Mouse (Mus musculus): ENCODE results near the gene Tjp1. TPM values are rescaled to one million over a fixed set of nuclear protein-coding genes. Genes with fewer than 3 reads are reported as not detected.

Gene Tjp1
- polyA plus RNA-seq, 1 experiment from 2014 or later, result 41.1 TPM

DNA sequence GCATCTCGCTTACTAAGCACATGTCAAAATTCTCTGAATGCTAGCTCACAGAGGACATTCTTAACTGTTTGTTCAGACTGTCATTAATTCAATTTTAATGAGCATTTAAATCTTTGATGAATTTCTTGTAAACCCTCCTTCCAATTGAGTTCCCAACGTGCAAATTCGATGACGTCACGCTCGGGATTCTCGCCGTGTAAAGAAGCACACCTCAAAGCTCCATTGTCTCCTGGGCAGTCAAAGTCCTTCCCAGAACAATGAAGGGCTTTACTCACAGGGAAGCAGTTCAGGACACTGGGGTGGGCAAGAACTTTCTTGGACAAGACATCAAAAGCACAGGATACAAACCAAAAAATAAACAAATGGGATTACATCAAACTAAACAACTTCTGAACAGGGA lies 10.7 kb downstream of the Tjp1 start:
- H3K27ac ChIP-seq, result no peak overlapping the region
- H3K4me2 ChIP-seq, result no peak overlapping the region
- H3K9me3 ChIP-seq, result no peaks in the 10 kb centered on the region
- 52% methylated on average over 8 of the region's 8 CpGs for WGBS
- H3K27me3 ChIP-seq, result no peaks in the 10 kb centered on the region
- H3K4me3 ChIP-seq, result no peak overlapping the region
- H3K36me3 ChIP-seq, result no peaks in the 10 kb centered on the region
- no peak overlapping the region for H3K9ac ChIP-seq
- H3K4me1 ChIP-seq, result peaks cover 12% of the 10 kb centered on the region
- no peak for ATAC-seq (ENCODE audit: borderline replicate concordance, extremely low read depth, low FRiP score, low TSS enrichment)

DNA sequence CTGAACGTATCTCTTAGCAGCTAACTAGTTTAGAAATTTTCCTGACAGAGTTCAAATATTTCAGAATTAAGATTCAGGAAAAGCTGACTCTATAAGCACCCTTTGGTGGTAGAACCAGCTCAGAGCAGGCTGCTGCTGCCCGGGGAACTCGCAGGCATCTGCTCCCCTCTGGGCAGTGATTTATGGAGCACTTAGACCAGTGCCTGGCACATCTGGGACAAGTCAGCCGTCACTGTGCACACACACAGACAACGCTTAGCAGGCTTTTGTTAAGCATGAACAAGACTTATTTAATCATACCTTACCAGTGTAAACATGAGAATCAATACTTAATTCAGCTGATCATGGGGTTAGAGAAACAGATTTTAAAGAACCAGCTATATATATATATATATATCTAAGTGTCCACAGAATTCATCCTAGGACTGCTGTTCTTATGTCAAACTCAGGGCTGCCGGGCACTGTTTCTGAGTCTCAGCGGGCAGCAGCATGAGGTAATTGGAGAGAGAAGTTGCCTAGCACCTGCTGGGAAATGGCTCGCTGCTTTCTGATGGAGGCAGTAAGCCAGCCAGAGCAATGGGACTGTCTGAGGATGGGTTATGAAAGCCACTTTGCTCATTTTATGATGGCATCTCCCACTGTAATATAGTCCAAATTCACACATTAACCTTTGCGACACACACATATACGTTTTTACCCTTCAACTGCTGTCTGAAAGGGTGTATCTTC lies 14.0 kb downstream of the Tjp1 start:
- Histone ChIP-seq H3K9me3 (no peaks in the 10 kb centered on the region), H3K27ac (no peak overlapping the region), H3K27me3 (no peaks in the 10 kb centered on the region), H3K4me2 (no peak overlapping the region), H3K4me3 (no peak overlapping the region), H3K36me3 (no peaks in the 10 kb centered on the region), H3K9ac (no peak overlapping the region), H3K4me1 (peaks cover 5% of the 10 kb centered on the region; the same call in 1 of the 2 replicates)
- 39% methylated on average over 10 of the region's 10 CpGs for WGBS
- ATAC-seq (ENCODE audit: borderline replicate concordance, extremely low read depth, low FRiP score, low TSS enrichment), result no peak

DNA sequence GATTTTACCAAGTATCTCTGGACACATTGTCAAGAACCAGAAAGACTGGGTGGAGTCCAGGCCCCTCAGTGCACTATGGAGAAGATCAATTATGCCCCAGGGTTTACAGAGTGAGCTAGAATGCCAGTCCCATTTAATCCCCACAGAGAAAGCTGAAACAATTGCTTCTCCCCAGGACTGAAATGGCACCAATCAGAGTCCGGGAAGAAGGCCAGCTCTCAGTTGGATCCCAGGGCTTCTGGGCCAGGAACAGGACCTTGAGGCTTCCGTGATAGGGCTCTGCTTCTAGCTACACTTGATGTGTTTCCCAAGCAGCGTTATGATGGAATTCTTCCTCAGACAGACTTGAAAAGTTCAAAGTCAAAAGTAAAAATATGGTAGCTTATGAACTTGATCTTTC lies 18.2 kb downstream of the Tjp1 start:
- Histone ChIP-seq H3K4me3 (no peak overlapping the region), H3K4me1 (peaks cover 5% of the 10 kb centered on the region; the same call in 1 of the 2 replicates), H3K36me3 (no peaks in the 10 kb centered on the region), H3K9ac (no peak overlapping the region), H3K9me3 (no peaks in the 10 kb centered on the region), H3K4me2 (no peak overlapping the region), H3K27ac (no peak overlapping the region), H3K27me3 (no peaks in the 10 kb centered on the region)
- 69% methylated on average over 3 of the region's 3 CpGs for WGBS
- ATAC-seq (ENCODE audit: borderline replicate concordance, extremely low read depth, low FRiP score, low TSS enrichment), result no peak

DNA sequence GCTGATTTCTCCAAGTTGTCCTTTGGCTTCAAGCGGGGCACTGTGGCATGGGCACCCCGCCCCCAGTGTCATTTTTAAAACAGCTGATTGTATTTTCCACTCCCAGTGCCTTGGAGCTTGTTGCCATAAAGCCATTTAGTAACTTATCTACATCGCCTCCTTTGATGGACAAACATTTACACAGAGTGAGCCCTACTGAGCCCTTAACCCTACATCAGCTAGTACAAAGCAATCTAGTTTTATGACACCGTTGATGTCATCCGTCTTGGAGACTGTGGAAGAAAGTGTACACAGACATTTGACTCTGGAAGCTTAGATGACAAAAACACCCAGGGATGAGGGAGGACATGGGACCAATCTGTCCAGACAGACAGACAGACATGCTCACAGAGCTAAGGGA lies 20.2 kb downstream of the Tjp1 start:
- ATAC-seq (ENCODE audit: borderline replicate concordance, extremely low read depth, low FRiP score, low TSS enrichment), result no peak

DNA sequence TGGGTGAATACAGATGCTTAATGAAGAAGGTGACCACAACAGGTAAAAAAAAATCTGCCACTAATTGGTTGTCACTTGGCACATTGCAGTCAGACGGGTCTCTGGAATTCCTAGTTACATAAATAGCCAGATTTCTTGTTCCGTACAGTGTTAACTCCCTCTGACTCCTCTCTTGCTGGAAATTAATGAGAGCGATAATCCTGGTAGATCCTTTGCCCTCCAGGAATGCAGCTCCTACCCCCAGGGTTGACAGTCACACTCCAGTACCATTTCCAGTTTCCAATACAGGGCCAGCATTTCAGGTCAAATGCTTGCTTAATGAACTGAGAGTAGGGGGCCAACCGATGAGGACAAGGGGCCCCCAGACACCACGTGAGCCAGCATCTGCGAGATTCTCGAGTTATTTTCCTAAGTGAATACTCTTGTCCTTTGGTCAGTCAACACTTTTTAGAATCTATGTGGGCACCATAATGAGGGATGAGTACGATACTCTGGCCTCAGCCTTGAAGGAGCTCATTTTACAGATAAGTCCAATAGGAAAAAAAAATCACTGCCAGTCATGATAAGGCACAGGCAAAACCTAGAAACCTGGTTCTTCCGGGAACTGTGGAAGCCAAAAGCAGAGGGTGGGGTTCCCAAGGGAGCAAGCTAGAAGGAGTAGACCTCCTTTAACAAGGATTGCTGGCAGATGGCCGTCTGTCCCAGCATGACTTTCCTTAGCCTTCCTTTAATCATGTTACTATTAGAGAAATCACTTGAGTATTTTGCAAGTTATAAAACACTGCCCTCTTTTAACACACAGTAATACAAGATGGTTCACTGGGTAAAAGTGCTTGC lies 24.9 kb downstream of the Tjp1 start:
- 53% methylated on average over 10 of the region's 10 CpGs for WGBS
- Histone ChIP-seq H3K9me3 (no peaks in the 10 kb centered on the region), H3K27me3 (no peaks in the 10 kb centered on the region), H3K4me1 (no peaks in the 10 kb centered on the region), H3K4me3 (no peak overlapping the region), H3K4me2 (no peak overlapping the region), H3K27ac (no peak overlapping the region), H3K36me3 (no peaks in the 10 kb centered on the region), H3K9ac (no peak overlapping the region)
- no peak for ATAC-seq (ENCODE audit: borderline replicate concordance, extremely low read depth, low FRiP score, low TSS enrichment)

More for the DNA sequence above, 20.2 kb downstream of the Tjp1 start:
- Histone ChIP-seq H3K4me1 (no peaks in the 10 kb centered on the region), H3K4me3 (no peak overlapping the region), H3K27ac (no peak overlapping the region), H3K4me2 (no peak overlapping the region), H3K27me3 (no peaks in the 10 kb centered on the region), H3K9me3 (no peaks in the 10 kb centered on the region), H3K9ac (no peak overlapping the region), H3K36me3 (no peaks in the 10 kb centered on the region)
- 61% methylated on average over 5 of the region's 5 CpGs for WGBS

DNA sequence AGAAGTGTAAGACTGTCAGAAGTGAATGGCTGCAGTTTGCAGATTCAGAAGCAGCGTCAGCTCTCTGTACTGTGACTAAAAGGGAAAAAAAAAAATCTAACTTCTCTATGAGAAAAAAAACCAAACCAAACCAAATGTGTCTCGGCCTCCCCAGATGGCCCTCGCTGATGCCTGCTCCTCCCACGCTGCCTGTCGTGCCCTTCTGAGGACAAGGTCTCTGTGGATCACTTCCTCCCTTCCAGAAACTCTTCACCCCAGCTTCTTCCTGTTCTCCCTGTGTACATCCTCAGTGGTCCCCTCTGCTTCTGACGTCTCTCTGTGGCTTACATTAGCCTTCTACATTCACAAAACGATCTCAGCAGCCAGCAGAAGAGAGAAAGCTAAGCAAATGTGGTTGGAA lies 26.8 kb downstream of the Tjp1 start:
- H3K4me1 ChIP-seq, result no peaks in the 10 kb centered on the region

DNA sequence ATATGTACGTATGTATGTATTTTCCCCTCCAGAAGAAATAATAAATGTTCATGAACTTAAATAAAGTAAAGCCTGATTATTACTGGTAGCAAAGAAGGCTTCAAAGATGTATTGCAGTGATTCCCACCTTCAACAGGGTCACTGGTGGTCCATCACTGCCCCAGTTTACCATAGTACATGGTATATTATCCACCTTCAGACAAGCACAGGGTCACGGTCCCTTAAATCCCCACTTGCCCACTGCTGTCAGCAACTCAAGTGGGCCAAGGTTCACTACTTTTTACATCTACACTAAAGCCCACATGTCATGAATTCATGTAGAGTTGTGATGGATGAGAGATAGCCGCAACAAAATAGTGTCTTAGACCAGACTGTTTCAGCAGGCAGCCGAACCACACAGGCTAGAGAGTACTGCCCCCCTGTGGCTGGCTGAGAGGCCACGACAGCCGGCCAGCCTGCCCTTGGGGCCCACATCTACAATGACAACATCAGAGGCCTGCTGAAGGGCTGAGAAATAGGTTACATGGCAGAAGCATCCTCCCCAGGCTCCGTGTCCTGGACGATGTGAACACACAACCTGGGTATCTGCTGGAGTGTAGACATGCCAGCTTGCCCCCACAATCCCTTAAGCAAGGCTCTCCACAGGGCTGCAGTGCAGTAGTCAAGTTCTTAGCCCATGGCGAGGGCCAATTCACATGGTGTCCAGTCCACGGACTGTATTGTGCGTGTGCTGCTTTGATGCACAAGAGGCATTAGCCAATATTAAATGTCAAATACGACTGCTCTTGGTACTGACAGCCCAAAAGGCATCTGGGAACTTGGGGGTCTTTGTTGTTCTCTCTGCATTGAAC lies 29.6 kb downstream of the Tjp1 start:
- Histone ChIP-seq H3K4me2 (no peak overlapping the region), H3K36me3 (no peaks in the 10 kb centered on the region), H3K9ac (no peak overlapping the region), H3K9me3 (no peaks in the 10 kb centered on the region), H3K27me3 (no peaks in the 10 kb centered on the region), H3K4me3 (no peak overlapping the region), H3K27ac (no peak overlapping the region), H3K4me1 (no peaks in the 10 kb centered on the region)
- 0 out of 2 replicates have a peak, but pooled peaks have one; percentile 31 for ATAC-seq (ENCODE audit: borderline replicate concordance, extremely low read depth, low FRiP score, low TSS enrichment)
- 50% methylated on average over 12 of the region's 12 CpGs for WGBS

More for the DNA sequence above, 26.8 kb downstream of the Tjp1 start:
- H3K27ac ChIP-seq, result no peak overlapping the region
- no peak overlapping the region for H3K9ac ChIP-seq
- ATAC-seq (ENCODE audit: borderline replicate concordance, extremely low read depth, low FRiP score, low TSS enrichment), result no peak
- no peak overlapping the region for H3K4me2 ChIP-seq
- no peak overlapping the region for H3K4me3 ChIP-seq
- H3K36me3 ChIP-seq, result no peaks in the 10 kb centered on the region
- no peaks in the 10 kb centered on the region for H3K9me3 ChIP-seq
- no peaks in the 10 kb centered on the region for H3K27me3 ChIP-seq
- WGBS, result 25% methylated on average over 7 of the region's 7 CpGs

DNA sequence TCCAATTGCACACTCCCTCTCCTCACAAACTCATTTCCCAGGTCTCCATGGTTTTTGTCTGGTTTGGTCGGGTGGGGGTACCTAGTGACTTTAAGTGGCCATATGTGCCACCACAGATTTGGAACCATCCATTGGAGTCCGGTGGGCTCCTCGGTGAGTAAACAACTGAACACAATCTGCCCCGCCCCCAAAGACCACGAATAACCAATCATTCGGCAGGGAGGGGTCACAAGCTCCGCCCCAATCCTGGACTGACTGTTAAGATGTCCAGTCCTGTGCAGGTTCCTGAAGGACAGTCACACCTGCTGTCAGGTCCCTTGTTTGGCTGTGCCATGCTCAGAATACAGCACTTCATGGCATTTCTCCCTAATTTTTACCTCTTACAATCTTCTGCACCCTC lies 37.1 kb downstream of the Tjp1 start:
- Histone ChIP-seq H3K36me3 (no peaks in the 10 kb centered on the region), H3K4me3 (no peak overlapping the region), H3K4me2 (no peak overlapping the region), H3K27me3 (no peaks in the 10 kb centered on the region), H3K9me3 (no peaks in the 10 kb centered on the region), H3K9ac (no peak overlapping the region), H3K27ac (no peak overlapping the region), H3K4me1 (0 out of 2 replicates have a peak, but pooled peaks cover 4% of the 10 kb centered on the region)
- 80% methylated on average over 7 of the region's 7 CpGs for WGBS
- ATAC-seq (ENCODE audit: borderline replicate concordance, extremely low read depth, low FRiP score, low TSS enrichment), result no peak

DNA sequence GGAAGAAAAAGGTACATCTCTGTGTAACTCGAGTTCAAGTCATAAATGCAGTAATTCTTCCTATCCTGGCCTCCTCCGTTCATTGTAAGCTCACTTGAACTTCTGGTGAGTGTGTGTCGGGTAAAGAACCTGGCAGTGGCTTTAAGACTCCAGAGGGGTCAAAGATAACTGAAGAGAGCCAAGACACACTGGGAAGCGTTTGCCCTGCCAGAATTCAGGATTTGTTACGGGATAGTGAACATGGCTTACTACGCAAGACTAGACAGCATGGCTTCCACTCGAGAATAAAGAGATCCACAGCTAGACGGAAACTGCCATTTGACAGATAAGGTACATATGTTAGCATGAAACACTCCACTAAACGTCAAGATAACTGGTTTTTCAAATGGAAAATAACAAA lies 37.8 kb downstream of the Tjp1 start:
- H3K4me3 ChIP-seq, result no peak overlapping the region
- H3K9me3 ChIP-seq, result no peaks in the 10 kb centered on the region
- 63% methylated on average over 9 of the region's 9 CpGs for WGBS
- no peak overlapping the region for H3K27ac ChIP-seq
- no peak for ATAC-seq (ENCODE audit: borderline replicate concordance, extremely low read depth, low FRiP score, low TSS enrichment)
- no peak overlapping the region for H3K4me2 ChIP-seq
- no peak overlapping the region for H3K9ac ChIP-seq
- H3K27me3 ChIP-seq, result no peaks in the 10 kb centered on the region
- no peaks in the 10 kb centered on the region for H3K36me3 ChIP-seq
- 0 out of 2 replicates have a peak, but pooled peaks cover 4% of the 10 kb centered on the region for H3K4me1 ChIP-seq

DNA sequence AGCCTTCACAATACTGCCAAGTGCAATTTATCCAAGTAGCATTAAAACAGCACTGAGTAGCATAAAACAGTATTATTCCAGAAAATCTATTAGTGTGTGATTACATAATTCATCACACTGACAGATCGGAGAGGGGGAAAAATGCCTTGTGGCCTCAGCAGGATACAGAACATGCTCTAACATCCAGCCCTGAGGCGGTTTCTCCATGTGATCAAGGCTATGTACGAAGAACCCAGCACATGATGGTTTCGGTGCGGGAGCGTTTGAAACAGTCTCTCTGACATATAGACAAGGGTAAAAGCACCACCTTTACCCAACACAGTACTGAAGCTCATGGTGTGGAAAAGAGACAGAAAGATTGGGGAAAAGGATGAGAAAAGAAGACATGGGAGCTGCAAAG lies 38.4 kb downstream of the Tjp1 start:
- 82% methylated on average over 6 of the region's 6 CpGs for WGBS
- no peak overlapping the region for H3K4me3 ChIP-seq
- ATAC-seq (ENCODE audit: borderline replicate concordance, extremely low read depth, low FRiP score, low TSS enrichment), result no peak
- no peak overlapping the region for H3K4me2 ChIP-seq
- H3K9ac ChIP-seq, result no peak overlapping the region
- H3K27ac ChIP-seq, result no peak overlapping the region
- no peaks in the 10 kb centered on the region for H3K27me3 ChIP-seq
- 0 out of 2 replicates have a peak, but pooled peaks cover 4% of the 10 kb centered on the region for H3K4me1 ChIP-seq
- H3K36me3 ChIP-seq, result no peaks in the 10 kb centered on the region
- H3K9me3 ChIP-seq, result no peaks in the 10 kb centered on the region

DNA sequence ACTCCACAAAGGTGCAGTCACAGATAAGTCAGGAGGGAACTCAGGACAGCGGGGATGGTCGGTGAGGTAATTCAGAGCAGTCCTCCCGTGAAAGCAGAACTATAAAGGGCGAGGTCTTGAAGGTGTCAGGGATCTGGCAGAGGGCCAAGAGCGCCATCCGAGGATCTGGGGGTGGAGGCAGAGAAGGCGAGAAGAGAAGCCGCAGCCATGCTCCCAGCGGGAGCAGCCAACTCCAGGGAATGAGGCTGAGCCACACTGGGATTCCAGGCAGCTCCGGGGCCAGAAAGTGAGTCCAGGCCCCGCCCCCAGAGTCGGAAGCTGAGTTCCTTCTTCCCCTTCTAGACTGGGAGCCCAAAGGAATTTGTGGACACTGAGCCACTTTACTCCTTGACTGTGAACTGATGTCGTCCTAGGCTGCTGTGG lies 41.3 kb downstream of the Tjp1 start:
- H3K4me1 ChIP-seq, result 0 out of 2 replicates have a peak, but pooled peaks cover 4% of the 10 kb centered on the region
- no peaks in the 10 kb centered on the region for H3K36me3 ChIP-seq
- H3K27ac ChIP-seq, result no peak overlapping the region
- 3% methylated on average over 13 of the region's 13 CpGs for WGBS
- H3K4me3 ChIP-seq, result peak overlapping the region; percentile 28
- H3K9ac ChIP-seq, result peak overlapping the region; percentile 34; the same call in 1 of the 2 replicates
- peak overlapping the region; percentile 59 for H3K4me2 ChIP-seq
- H3K9me3 ChIP-seq, result no peaks in the 10 kb centered on the region
- H3K27me3 ChIP-seq, result no peaks in the 10 kb centered on the region
- peak; percentile 64 for ATAC-seq (ENCODE audit: borderline replicate concordance, extremely low read depth, low FRiP score, low TSS enrichment)
